Mouse (Mus musculus) adrenal gland, postnatal 36 days (tissue): Measurements from ENCODE around the gene Gm20388. TPM values are rescaled to one million over a fixed set of nuclear protein-coding genes. Genes with fewer than 3 reads are reported as not detected.

Experiments
- DNase-seq, 2 experiments: peaks; one replicate each; pipeline ENCODE4 v3.0.0; 2021; ENCODE audit warnings: mixed read lengths in 1 of 2
- total RNA-seq, 2 experiments: library from RNA; stranded (reverse); gene quantifications; 2 replicates each; pipeline ENCODE4 v1.2.3; 2021

The Gm20388 gene
- total RNA-seq, 2 experiments from 2014 or later, result 2.4 to 7.4 TPM

DNA sequence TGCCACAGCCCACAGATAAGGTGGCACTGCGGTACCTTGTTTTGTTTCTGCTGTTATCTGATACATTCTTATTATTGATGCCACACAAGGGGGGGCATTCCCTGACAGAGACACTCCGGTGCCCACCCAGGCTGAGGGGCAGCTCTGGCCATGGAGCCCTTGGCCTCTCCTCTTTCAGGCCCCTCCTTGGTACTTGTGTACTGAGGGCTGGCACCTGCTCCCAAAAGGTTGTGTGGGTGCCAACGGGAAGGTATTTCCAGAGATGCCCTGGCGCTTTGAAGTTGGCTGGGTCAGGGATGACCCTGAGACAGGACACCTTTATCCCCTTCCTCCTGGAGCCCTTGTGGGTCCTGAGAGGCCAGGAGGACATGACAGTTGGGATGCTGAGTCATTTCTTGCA lies 2231.8 kb downstream of the Gm20388 start:
- no peak for DNase-seq

GRCm38 (mm10) chr8:122143231-122143630 lies 2232.6 kb downstream of the Gm20388 start:
- DNase-seq, result no peak

- peak; percentile 72 for DNase-seq
These were observed 2234.2 kb downstream of the Gm20388 start for GRCm38 (mm10) chr8:122144729-122145311.

DNA sequence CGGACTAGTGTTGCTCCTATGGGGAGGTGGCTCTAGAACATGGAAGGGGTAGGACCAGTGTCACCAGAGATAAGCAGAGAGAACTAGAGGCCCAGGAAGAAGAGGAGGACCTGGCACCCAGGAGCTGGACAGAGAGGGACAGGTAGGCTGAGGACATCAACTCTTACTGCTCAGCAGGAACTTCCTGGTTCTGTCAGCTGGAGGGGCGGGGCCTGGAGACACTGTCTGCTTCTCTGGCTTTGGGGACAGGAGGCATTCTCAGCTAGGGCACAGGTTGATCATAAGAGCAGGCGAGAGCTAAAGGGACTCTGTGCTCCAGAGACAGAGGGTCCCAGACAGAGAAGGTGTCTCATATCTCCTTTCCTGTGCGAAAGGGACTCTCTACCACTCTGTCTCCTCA lies 2238.4 kb downstream of the Gm20388 start:
- DNase-seq, result no peak

DNA sequence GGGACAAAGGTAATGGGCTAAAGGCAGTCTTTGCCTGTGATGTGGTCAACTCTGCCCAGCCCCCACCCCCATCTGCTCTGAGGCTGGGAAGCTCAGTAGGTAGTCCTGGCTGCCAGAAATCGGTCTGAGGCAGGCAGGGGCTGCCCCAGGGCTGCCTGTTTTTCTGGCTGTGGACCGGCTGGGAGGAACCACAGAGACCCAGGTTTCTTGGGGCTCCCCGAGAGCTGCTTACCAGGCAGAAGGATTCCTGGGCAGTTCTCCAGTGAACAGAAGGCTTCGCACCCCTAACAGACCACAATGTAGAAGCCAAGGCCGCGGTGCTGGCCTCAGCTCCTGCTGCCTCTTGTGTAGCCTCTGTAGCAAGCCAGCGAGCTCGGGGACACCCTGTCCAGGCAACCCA lies 2239.0 kb downstream of the Gm20388 start:
- DNase-seq, result no peak

GRCm38 (mm10) chr8:122151541-122151940 lies 2240.9 kb downstream of the Gm20388 start:
- DNase-seq, result no peak

GRCm38 (mm10) chr8:122155082-122155643 lies 2244.5 kb downstream of the Gm20388 start:
- DNase-seq, result no peak

DNA sequence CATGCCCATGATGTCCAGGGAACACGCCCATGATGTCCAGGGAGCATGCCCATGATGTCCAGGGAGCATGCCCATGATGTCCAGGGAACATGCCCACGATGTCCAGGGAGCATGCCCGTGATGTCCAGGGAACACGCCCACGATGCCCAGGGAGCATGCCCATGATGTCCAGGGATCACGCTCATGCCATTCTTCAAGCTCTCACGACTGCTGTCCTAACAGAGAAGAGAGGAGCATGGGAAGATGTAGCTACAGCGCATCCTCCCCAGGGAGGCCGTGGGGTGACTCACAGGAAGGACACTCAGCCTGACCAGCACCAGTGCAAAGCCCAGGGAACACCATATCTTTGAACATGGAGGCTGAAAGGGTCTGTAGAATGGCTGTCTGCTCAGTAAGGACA lies 2245.3 kb downstream of the Gm20388 start:
- no peak for DNase-seq

DNA sequence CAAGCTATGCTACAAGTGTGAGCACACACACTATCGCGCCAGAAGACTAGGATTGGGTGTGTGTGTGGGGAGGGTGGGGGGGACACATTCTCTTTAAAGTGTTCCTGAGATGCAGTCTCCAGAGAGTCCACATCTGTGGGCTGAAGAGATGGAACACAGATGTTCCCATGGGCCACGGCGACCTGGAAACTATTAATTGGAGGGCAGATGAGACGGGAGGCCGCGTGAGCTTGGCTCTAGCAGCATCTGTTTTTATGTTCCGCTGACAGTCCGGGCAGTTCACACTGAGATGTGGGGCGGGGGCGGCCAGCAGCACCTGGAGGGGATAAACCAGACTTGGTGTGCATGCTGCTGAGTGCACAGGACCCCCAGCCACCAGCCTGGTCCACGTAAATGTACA lies 2247.0 kb downstream of the Gm20388 start:
- DNase-seq, result no peak

- DNase-seq, result no peak
These were observed 2249.5 kb downstream of the Gm20388 start for GRCm38 (mm10) chr8:122160165-122160564.

GRCm38 (mm10) chr8:122162992-122163391 lies 2252.4 kb downstream of the Gm20388 start:
- peak; percentile 87 to 92 for DNase-seq

- no peak for DNase-seq
These were observed 2256.7 kb downstream of the Gm20388 start for GRCm38 (mm10) chr8:122167204-122167860.

- DNase-seq, result no peak
These were observed 2258.8 kb downstream of the Gm20388 start for GRCm38 (mm10) chr8:122169446-122169845.

- DNase-seq, result peak; percentile 14 to 46
These were observed 2261.2 kb downstream of the Gm20388 start for GRCm38 (mm10) chr8:122171823-122172222.

DNA sequence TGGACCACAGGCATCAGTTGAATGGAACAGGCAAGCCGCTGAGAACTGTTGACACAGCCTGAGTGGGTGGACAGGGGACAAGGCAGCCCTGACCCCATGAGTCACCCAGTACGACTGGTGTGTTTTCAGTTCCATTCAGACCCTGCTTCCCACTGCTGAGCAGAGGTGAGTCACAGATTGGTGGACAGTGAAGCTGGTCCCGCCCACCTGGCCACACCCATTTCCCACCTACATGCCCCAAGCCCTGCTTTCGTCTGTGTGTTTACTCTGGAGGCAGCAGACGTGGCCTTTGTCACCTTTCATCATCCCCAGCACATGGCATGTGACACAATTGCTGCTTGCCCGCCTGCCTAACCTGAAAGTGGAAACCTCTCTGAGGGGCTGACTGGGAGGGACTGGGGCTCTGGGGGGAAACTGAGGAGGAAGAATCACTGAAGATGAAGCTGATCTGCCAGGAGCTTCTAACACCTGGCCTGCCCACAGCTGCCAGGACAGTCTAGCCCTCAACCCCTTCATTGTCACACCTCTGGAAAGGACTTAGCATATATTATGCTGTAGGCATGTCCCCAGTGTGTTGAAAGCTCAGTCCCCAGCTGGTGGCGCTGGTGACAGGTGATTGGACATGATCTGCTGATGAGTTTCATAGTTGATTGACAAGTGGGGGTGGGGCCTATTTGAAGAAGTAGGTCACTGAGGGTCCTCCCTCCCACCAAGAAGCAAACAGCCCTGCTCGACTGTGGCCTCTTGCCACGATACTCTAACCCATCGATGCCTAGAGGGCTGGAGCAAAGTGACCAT lies 2263.7 kb downstream of the Gm20388 start:
- DNase-seq, result peak; percentile 74 to 85

DNA sequence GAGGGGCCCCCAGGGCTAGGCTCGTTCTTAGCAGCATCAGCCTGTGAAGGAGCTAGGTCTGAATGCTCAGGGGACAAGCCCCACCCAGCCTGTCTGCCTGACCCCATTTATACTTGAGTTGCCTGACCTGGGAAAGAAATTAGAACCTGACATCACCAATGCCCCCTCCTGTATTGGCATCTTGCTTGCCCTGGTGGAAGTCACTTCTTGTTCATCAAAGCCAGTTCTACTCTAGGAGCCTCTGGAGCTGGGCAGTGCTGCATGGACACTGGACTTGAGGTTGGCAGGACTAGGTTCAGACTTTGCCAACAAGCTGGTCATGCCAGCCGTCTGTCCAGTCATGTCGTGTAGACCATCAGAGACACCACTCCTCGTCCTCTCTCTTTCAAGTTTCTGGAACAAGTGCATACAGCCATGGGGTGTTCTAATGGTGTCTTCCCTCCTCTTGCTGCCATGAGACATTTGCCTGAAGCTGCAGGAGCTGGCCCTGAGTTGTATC lies 2267.8 kb downstream of the Gm20388 start:
- DNase-seq, result no peak

- no peak for DNase-seq
These were observed 2268.7 kb downstream of the Gm20388 start for GRCm38 (mm10) chr8:122179354-122179753.

GRCm38 (mm10) chr8:122180116-122180515 lies 2269.5 kb downstream of the Gm20388 start:
- no peak for DNase-seq

DNA sequence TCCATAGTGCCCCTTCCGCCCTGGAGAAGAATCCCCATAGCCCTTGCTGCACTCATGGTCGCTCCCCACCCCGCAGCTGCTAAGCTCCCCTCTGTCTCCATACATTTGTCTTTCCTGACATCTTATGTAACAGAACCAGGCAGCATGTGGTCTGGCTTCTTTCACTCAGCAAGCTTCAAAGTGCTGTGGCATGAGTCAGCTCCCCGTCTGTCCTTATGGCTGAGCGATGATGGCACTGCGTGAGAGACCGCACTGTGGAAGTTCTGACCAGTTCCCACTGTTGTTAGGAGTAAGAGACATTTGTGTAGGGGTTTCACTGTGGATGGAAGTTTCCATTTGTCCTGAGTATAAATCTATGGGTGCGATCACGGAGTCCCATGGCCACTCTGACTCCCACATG lies 2270.8 kb downstream of the Gm20388 start:
- peak; percentile 62 to 63 for DNase-seq

GRCm38 (mm10) chr8:122181991-122182390 lies 2271.3 kb downstream of the Gm20388 start:
- peak; percentile 29 to 42 for DNase-seq

DNA sequence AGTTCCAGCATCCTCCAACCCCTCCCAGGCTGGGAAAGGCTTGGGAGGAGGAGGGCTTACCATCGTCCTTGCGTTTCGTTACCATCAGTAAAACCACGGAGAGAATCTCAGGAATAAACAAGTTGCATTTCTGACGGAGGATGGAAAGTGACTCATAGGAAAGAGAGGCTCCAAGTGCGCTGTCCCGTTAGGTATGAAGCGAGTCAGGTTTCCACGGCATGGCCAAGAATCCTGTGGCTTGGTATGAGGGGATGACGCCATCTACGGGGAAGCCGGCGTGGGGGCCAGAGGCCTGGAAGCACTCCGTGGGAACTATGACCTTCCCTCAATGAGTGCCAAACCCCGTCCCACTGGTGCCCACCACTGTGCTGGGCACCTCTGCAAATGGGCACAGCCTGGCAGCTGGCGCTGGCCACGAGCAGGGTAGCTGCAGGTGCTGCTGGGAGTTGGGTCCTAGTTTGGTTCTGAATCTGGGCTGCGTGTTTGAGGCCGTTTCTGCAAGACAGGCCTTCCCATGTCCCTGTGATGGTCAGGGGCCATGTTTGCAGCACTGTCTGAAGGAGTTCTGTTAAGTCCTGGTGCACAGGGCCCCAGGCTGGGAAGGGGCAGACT lies 2275.8 kb downstream of the Gm20388 start:
- DNase-seq, result no peak

GRCm38 (mm10) chr8:122187271-122187670 lies 2276.6 kb downstream of the Gm20388 start:
- no peak for DNase-seq
